Mouse (Mus musculus): ENCODE measurements around the gene Iqschfp.

The Iqschfp gene

GRCm38 (mm10) chr3:67892026-67892705 is at the start of gene Iqschfp, which contains the start of gene Iqcj:
Iqschfp (plus strand) TSS chr3:67892232.
Iqcj (plus strand) TSS chr3:67892220.
- no peak for DNase-seq

GRCm38 (mm10) chr3:67852397-67852796 is 39.6 kb upstream of the Iqschfp start:
- DNase-seq: no peak

DNA sequence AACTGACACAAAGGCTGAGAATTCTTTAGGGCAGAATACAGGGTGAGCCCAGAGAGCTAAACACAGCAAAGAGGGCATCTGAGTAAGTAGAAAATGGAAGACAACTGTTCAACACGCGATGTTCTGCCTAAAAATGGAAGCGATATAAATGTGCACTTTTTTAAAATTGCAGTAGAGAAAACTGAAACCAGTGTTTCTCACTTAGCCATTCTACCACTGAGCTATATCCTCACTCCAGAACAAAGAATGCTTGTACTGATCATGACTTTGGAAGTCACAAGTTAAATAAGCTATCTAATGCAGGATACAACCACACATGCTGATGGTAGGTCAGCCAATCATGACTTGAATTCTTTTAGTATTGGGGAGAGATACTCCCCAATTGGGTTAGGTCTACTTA is 30.5 kb upstream of the Iqschfp start:
- no peak for DNase-seq

DNA sequence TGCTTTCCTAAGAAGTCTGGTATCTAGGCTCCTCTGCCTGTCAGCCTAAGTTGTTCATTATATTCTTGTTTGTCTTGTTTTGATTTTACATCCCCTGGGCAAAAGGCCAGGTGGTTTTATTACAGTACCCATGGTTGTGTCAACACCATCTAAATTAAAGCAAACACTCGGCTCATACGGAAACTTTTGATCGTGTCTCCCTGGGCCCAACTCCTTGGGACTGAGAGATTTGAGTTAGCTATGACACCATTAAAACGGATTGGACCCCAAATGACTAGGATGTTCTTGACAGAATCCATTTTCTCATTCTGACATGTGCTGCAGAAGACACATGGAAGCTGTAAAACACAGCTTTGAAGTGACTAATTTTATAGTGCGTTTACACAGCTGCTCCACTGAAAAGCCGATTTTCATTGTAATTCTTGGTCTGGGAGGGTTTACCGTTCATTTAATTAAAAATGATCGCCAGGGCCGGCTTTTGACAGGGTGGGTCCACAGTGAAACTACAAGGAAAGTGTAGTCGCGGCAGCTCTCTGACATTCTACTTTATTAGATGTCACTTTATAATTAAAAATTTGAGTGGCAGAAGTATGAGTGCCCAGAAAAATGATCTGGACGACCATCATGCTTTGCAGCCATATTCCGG is 24.5 kb upstream of the Iqschfp start:
- DNase-seq: peak in 1 of 2 experiments; percentile 1

DNA sequence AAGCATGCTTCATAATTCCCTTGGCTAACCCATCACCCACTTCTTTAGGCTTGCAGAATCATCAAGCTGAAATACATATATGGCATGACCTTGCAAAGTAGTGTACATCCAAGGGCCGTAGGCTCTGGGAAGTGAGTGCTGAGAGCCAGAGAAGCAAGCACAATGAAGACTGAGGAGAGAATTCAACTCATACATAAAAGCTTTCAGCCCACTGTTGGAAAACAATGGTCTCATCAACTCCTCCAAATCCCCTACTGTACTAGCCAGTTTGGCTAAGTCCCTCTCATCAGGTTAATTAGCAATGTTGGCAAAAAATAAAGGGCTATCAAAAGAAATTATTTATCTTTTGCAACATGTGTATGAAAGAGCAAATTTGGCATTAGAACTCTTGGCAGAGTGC is 22.6 kb upstream of the Iqschfp start:
- no peak for DNase-seq

DNA sequence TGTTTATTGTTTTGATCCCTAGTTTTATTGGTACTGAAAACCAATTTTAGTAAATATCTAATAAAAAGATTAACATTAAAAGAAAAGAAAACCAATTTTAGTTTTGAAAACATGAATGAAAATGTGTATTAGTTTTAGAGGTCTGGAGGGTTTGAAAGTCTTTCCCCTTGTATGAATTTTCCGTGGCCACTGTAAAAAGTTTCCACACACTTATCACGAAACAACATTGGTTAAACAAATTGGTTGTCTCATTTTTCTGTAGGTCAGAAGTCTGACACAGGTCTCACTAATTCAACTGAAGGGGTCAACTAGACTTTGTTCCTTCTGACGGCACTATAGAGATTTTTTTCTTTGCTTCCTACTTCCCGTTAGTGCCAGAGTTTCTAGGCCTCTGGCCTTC is 14.8 kb upstream of the Iqschfp start:
- DNase-seq: no peak

DNA sequence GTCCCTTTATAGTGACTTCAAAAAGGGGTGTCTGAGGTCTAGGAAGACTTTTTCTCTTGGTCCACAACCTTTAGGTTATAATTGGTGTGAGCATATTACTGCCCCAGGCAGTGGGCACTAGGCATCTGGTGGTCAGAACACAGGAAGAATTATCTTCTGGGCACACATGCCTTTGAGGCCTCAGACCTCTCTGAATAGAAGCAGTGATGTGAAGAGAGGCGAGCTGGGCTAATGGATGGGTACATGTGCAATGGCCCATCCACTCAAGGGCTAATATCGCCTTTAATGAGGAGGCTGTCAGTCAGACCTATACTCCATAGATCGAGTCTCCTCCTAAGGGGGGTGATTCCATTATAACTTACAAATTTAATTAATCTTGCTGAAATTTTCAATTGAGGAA is 7.7 kb upstream of the Iqschfp start:
- no peak for DNase-seq

DNA sequence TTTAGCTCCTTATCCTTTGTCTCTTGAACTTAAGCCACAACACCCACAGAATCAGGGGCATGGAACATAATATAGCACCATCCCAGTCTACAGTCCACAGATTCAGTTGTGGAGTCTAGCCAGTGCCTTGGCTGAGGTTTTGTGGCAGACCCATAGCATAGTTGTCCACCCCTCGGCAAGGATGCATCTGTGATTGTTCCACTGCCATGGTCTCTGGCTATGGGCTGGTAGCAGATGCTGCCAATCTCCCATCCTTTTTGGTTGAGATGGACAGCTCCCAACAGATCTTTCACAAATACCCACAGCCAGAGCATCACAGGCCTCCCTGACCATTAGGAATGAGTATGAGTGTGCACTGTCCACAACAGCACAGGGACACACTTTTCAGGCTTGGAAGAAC is 5.9 kb upstream of the Iqschfp start:
- DNase-seq: no peak

DNA sequence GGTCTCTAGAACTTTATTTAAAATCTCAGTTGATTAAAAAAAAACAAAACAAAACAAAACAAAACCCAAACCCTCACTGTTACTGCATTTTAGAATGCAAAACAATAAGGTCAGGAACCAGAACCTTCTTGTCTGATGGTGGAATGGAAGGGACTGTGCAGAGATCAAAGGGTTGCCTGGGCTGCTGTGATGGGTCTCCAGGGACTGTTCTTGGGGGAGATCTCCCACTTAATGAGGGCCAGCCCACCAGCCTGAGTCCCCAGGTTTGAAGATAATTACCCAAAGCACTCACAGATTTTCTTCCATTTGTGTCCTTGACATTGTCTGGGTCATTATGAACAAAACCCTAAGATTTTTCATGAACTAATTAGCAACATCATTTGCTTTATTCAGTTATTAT is 4.8 kb upstream of the Iqschfp start:
- no peak for DNase-seq

DNA sequence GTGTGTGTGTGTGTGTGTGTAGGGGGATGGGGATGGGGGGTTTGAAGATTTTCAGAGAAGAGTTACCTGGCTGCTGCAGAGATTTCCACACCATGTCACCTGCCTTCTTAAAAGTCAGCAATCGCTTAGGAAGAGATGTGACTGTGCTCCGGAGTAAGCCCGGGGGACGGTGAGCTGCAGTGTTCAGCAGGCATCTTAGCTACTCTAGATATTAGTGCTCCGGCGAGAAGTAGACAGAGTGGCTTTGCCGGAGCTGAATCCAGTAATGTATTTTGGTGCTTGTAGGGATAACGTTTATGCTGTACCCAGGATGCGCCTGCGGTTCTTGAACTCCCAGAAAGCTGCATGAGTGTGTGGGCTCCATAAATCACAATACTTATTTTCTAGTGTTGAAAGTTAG is 736 bp downstream of the Iqschfp start:
- no peak for DNase-seq

DNA sequence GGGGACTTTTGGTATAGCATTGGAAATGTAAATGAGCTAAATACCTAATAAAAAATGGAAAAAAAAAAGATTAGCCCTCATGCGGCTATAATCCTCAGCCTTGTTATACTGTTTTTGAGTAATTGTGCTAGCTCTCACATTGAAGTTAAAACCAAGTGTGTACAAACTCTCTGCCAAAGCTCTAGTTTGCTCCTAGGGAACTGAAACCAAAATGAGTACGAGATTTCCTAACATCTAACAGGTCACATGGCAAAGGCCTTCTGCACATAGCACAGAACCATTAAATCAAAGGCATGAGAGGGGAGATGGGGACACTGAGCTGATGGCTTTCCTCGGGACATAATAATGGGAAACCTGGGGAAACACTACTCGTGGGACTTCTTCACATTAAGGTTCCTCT is 10.5 kb downstream of the Iqschfp start:
- DNase-seq: no peak

DNA sequence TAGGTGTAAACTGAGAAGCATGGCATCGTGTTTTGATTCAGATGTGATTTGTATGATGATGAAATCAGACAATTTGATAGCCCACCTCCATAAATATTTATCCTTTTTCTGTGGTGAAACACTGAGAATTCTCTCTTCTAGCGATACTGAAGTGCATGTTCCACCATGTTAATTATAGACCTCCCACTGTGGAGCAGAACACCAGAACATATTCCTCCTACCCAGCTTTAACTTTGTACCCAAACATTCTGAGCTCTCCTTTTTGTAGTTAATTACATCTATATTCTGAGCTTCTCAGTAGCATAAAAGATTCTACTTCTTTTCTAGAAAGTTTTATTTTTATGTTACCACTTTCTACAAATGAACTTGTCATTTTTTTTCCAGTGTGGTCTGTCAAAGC is 16.6 kb downstream of the Iqschfp start:
- no peak for DNase-seq

GRCm38 (mm10) chr3:67918098-67918497 is 26.1 kb downstream of the Iqschfp start:
- DNase-seq: no peak

- DNase-seq: no peak
Observed at GRCm38 (mm10) chr3:67918634-67919259, 26.7 kb downstream of the Iqschfp start.

DNA sequence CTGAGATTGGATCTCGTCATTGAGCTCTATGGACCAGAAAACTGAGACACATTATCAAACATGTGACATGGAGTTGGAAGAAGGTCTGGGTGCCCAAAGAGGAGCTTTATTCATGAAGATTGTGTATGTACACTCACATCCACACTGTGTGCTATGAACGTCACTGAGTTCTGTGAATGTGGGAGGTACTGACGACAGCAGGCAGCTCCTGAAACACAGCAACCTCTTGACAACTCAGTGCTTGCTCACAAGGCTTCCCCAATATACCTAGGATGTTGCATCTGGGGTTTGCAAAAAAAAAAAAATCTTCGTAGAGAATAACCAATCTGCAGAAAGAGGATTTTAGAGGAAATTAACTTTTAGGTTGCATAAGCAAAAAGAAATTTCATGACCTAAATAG is 31.1 kb downstream of the Iqschfp start:
- DNase-seq: no peak

DNA sequence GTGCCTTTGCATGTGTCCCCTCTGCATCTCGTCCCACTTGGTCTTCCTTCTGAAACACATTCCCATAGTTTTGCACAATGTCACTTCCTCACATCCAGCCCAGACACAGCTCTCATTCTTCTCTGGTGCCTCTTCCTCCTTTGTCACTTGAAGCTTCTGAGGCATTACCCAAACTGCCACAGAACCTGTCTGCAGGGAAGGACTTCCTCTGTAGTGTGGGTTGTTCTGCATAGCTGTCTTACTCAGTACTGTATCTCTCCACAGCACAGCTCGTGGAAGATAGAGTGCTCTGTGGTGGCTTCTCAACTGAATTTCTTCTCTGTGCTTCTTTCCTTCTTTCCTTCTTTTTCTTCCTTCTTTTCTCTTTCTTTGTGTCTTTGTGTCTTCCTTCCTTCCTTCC is 33.4 kb downstream of the Iqschfp start:
- no peak for DNase-seq

DNA sequence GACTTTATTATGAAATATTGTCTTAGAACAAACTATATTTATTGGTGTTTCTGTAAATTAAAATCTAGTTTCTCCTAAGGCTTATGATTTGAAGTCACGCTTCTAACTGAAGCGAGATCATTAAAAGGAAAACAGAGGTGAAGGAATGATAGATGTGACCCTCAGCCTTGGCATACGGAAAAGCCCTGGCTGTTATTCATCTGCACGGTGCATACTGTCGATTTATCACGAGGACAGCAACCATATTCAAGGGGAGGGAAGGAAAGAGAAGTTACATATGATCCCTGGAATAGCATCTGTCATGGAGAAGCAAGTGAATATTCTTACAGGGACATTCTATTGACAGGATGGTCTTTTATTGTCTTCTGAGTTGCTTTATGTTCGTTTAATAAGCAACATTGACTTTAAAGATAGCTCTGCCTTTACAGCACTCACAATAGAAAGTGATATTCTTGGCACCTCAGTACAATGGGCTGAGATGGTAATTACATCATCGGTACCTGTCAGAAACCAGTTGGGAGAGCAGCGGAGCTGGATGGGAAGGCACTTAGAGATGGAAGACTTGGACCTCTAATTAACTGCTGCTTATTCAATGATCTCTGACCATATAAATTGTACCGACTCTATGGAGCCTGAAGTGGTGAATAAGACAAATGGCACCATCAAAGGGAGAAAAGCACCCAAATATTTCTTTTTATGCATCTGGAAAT is 38.5 kb downstream of the Iqschfp start:
- DNase-seq: no peak

DNA sequence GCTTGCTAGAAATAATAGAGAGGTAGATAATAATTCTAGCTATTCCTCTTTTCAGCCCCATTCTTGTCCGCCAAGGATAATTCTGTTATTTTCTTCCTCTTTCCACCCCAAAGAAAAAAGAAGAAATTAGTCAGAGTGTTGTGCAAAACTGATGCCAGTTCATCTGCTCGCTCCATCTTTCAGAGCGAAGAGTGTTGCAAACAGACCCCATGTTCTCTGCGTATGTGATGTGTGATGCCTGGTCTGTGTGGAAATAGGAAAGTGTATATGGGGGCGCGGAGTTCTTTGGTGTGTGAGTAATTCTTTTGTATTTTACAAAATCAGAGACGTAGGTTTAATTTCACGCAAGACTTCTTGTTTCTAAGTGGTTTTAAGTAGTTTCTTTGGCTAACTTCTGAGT is 39.1 kb downstream of the Iqschfp start:
- DNase-seq: no peak

DNA sequence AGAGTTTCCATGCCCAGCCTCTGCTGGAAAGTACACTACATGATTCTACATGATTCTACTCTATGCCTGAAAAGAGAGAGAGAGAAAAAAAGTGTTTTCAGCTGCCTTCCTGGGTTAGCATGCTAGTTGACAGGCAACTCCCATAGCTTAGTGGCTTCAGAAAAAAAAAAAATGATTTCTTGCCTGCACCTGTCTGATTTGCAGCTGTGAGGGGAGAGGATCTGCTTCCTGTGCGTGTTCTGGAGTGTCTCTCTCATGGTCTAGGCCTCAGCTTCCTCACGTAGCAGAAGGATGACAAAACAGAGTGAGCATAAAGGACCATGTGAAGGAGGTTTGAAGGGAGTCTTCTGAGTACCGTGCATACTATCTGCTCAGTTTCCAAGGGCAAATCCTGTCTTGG is 39.9 kb downstream of the Iqschfp start:
- no peak for DNase-seq

DNA sequence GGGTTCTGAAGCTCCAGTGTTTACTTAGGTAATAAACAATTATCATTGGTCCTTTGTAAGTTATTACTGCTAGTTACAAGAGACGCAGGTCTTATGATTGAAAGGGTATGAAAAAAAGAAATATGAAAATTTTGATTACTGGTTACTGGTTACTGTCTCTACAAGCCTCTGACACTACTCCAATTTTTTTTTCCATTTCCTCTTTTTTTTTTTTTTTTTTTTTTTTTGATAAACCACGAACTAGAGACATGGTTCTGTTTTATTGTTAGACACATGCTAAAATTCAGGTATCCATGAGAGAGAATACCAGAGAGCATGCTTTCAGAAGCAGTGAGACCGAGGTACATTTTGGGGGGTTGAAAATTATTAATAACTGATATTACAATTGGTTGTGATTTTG is 43.8 kb downstream of the Iqschfp start:
- DNase-seq: no peak

DNA sequence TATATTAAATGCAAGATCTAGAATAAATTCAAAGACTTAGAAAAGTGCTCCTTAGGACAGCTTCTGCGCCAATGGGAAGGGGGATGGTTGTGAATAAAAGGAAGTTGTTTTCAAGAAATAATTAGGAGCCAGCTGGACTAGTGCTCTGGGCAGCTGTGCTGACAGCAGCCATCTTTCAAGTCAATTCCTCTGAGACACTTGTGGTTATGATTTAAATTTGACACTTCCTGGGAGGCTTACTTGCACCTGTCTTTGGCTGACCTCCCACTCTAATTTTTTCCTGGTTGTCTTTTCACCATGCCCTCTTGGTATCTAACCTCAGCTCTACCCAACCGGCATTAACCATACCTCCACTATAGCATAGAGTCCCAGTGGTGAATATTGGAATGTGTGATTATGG is 55.0 kb downstream of the Iqschfp start:
- DNase-seq: no peak

GRCm38 (mm10) chr3:67952517-67952940 is 60.5 kb downstream of the Iqschfp start:
- no peak for DNase-seq

DNA sequence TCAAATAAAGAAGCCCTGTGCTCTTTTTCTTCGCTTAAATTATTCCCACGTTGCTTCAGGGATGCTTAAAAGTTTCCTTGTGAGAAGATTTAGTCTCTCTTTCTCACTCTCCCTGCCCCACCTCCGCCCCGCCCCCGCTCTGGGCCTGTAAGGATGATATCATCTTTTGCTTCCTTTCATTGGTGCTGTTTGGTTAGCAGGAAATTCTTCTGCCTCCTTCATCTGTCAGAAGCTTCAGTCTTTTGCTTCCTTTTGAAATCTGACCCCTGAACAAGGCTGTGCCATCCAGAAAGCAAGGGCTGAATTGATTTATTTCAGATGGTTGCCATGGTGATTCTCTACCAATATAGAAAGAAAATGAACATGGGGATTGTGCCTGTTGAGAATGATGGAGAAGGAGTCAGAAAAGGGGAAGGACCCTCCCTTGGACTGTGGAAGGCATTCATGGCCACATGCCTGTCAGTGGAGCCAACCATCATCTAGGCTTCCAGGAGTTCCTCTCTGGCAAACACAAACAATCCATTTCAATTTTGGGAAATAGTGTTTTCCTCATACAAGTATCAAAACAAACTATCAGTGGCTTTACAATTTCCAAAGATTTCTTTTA is 62.5 kb downstream of the Iqschfp start:
- DNase-seq: no peak

All from kidney, adult 8-10 months (tissue).